Mouse (Mus musculus) urinary bladder, postnatal 36 days (tissue): ENCODE data around the gene Gprc5b.

ENCODE experiments used
- DNase-seq, 2 experiments: peaks; one replicate each; pipeline ENCODE4 v3.0.0; 2022; ENCODE audit warnings: low spot score in 2 of 2, mixed read lengths in 1 of 2

Gprc5b gene

GRCm38 (mm10) chr7:118949749-118950148 lies 45.3 kb downstream of the Gprc5b start:
- no peak for DNase-seq

- no peak for DNase-seq
Measured at GRCm38 (mm10) chr7:118948677-118949282, 46.2 kb downstream of the Gprc5b start.

- no peak for DNase-seq
Measured at GRCm38 (mm10) chr7:118947241-118947640, 47.8 kb downstream of the Gprc5b start.

GRCm38 (mm10) chr7:118944884-118945283 lies 50.1 kb downstream of the Gprc5b start:
- no peak for DNase-seq

- no peak for DNase-seq
Measured at GRCm38 (mm10) chr7:118943170-118943569, 51.8 kb downstream of the Gprc5b start.

DNA sequence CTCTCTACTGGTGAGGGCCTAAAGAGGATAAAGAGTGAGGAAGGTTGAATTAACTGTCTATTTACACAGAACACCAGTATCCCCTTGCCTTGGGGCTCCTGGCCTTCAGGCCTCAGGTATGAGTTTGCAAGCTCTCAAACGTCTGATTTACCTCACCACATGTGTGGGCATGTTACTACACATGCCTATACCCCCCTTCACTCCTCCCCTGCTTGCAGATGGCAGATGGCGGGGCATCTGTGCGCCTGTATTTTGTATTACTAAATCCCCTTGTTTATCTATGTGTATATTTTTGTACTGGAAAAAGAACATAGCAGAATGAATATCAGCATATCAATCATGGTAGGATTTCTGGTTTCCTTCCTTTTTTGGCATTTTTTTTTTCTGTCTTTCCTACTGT lies 52.7 kb downstream of the Gprc5b start:
- DNase-seq, result no peak

- no peak for DNase-seq
Measured at GRCm38 (mm10) chr7:118937469-118938387, 57.3 kb downstream of the Gprc5b start.

DNA sequence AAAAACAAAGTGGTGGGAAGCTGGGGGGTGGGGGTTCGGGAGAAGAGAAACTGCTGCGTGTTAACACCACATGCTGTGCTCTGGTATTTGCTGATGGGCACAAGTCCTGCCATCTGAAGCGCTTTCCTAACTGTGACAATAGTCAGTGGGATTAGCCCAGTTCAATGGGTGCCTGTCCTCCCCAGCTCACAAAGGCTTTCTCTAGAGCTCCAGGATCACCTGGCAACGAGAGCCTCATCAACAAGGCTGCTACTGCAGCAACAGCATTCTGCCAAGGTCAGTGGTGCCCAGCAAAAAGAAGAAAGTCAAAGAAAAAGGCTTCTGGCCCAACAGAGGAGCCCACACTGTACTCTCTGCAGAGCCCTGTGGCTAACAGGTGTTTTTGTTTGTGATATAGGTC lies 58.2 kb downstream of the Gprc5b start:
- no peak for DNase-seq

- DNase-seq, result peak; percentile 66 to 86
Measured at GRCm38 (mm10) chr7:118935306-118935705, 59.7 kb downstream of the Gprc5b start.

DNA sequence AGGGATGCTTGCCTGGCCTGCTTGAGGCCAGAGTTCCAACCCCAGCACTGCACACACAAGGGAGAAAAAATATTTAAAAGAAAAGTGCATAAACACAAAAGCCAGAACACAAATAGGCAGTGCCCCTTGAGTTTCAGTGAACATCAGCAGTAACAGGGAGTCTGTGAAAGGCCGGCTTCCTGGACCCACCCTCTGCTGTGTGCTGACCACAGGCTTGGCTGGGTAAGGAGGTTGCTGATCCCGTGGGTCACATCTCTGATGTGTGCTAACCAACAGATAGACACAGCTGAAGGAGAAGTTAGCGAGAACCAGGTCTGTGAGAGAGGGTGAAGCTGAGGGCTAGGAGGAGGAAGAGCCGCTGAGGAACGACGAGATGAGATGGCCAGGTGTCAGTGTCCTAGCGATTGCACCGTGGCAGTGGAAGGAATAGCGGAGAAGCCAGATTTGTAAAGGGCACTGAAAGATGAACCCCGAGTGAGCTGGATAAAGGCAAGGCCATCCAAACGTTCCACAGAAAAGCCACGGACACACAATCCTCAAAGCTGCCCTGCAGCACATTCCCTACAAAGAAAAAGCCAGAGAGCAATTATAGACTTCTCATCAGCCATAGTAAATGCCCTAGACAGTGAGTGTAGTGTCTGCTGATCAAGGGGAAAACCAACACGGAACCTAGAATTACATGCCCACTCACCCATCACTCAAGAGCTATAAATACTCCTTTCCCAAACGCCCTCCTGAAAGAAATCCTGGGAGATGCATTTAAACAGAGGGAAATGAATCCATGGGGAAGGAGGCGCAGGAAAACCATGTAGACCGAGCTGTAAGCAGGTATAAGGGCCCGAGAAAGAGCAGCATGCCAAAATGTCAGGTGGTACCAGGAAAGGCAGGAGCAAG lies 63.3 kb downstream of the Gprc5b start:
- DNase-seq, result no peak

DNA sequence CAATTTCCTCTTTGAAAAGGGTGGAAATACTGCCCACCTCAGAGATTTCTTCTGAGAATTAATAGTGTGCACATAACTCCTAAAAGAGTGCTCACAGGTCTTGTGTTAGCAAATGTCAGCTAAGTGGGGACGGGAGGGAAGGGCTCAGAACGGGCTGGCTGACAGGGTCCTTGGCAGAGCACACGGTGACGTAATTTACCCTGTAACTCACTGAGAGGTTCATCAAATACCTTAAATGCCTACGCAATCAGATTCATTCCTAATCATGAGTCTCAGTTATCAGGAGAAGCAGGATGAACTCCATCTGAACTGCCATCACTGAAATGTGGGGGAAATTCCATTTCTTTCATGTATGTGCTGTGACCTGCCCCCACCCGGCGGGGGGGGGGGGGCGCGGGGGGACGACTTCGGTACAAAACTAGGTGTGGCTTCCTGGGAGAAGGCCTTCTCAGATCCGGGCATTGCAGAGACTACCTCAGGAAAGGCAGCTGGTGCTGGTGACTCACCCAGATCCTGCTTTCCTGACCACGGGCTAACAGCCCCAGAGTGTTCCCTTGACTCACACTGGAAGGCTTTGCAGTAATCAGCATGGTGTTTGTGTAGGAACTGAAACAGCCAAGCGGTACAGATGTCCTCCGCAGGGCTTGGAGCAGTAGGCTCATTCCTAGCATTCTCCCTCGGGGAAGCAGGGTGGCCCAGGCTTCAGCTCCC lies 65.3 kb downstream of the Gprc5b start:
- DNase-seq, result peak; percentile 55 to 66

- no peak for DNase-seq
Measured at GRCm38 (mm10) chr7:118928916-118929315, 66.1 kb downstream of the Gprc5b start.

DNA sequence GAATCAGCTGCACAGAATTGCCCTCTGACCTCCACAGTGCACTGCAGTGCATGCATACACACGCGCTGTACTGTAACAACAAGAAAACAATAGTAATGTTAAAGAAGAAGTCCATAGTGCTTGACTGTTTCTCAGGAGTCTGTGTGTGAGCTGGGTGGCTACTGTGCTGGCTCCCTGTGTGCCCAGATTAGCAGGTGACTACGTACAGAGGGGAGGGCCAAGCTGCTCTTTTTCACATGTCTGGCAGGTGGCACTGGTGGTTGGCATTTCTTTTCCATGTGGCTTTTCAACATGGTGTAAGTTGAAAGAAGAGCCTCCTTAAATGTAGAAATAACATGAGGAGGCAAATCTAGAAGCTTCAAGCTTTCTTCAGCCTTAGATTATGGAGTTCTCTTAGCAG lies 66.7 kb downstream of the Gprc5b start:
- no peak for DNase-seq

- DNase-seq, result no peak
Measured at GRCm38 (mm10) chr7:118927279-118927678, 67.7 kb downstream of the Gprc5b start.

DNA sequence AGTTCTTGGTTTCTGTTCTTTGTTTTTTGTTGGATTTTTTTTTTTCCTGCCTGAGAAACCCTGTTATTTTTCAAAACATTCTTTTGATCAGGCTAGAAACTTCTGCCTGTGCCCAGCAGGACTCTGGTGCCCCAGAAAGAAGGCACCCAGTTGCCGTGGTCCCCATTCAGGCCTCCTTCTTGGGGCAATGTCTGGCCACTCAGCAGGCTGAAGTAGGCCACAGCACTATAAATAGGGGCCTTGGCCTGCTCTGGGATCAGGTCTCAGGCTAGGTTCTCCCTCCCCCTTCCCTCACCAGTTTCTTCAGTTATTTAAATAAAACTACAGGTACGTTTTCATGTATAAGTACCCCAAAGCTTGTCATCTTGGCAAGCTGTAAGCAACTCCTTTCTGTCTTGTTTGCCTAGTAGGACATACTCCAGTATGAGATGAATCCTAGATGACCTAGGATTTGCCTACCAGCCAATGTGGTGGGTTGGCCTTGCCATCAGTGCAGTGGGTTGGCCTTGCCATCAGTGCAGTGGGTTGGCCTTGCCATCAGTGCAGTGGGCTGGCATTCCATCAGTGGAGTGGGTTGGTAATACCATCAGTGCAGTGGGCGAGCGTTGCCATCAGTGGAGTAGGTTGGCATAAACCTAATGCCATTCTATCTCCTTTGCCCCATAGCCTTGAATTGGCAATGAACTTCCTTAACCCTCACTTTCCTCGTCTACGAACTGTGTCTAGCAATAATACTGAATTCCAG lies 68.3 kb downstream of the Gprc5b start:
- DNase-seq, result no peak

- DNase-seq, result no peak
Measured at GRCm38 (mm10) chr7:118925547-118925946, 69.5 kb downstream of the Gprc5b start.

GRCm38 (mm10) chr7:118922441-118923202 lies 72.4 kb downstream of the Gprc5b start:
- DNase-seq, result peak in 1 of 2 experiments; percentile 25
